Mouse (Mus musculus): ENCODE measurements around the gene Tbc1d10a.

Gene Tbc1d10a

DNA sequence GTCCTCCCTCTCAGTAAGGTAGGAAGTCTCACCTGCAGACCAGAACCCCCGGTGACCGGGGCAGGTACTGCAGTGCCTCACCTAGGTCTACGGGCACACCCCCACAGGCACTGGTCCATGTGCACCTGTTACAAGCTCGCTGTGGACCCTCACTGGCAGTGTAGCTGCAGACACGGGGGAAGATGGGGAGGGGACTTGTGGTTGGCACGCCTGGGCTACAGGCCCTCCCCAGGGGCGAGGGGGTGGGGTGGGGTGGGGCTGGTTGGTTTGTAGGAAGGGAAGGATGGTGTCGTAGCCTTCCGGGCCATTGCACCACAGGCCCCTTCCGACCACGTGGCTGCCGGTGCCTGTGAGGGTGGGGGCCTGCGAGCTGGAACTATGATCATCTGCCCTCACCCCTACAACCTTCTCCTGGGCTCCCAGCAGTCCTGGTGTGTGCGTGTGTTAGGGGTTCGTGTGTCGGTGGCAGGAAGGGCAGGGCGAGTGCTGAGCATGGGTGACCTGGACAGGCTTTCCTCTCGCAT lies 50.9 kb downstream of the Tbc1d10a start:
- no peak for DNase-seq (ENCODE audit: low spot score)

DNA sequence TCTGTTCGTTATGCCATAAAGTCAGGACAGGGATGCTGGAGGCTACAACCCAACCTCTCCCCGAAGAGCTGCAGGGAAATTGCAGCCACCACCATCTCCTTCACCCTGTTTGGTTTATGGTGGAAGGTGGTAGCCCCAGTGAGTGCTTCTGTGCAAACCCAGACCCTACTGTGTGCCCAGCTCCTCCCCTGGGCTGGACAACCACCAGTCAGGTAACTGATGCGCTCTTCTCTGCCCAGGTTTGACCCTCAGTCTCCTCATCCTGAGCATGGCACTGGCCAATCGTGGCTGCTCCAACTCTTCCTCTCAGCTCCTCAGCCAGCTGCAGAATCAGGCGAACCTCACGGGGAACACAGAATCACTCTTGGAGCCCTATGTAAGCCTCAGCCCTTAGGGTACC lies 51.6 kb downstream of the Tbc1d10a start:
- DNase-seq (ENCODE audit: low spot score), result no peak

DNA sequence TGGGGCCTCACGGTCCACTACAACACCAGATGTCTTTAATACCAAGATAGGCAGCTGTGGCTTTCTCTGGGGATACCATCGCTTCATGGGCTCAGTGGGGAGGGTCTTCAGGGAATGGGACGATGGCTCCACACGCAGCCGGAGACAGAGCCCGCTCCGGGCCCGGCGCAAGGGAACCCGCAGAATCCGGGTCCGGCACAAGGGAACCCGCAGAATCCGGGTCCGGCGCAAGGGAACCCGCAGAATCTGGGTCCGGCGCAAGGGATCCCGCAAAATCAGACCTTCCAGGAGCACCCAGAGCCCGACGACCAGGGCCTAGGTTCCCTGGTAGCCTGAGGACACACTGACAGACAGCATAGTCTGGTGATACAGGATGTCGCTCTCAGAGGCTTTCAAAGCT lies 53.1 kb downstream of the Tbc1d10a start:
- no peak for DNase-seq (ENCODE audit: low spot score)

DNA sequence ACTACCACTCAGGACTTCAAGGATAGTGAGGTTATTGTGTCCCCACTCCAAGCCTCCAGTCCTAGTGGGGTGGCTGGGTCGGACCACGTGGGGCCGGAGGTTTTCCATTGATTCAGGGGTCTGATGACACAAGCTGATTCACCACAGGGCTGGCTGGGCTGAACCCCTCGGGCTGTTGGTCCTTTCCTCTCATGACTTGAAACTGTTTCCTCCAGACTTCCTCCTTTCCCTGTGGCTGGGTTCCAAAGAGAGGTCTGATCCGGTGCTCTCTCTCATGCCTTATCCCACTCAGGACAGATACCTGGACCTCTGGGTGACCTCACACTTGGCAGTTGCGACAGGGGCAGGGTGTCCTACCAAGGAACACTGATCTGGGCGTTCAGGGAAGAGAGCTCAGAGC lies 53.6 kb downstream of the Tbc1d10a start:
- DNase-seq (ENCODE audit: low spot score), result no peak

DNA sequence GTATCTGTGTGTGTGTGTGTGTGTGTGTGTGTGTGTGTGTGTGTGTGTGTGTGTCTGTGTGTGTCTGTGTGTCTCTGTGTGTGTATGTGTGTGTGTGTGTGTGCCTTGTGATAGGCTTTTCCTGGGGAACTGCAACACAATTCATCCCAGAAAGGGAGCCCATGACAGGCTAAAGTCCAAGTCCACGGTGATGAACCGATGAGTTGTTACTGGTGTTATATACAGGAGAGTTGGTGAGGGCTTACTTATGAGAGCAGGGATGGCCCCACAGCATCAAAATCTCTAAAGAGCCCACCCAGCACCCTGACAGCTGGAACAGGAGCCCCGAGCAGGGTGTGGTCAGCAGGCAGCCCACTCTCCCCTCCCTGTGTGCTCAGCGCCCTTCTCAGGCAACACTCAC lies 54.6 kb downstream of the Tbc1d10a start:
- no peak for DNase-seq (ENCODE audit: low spot score)

DNA sequence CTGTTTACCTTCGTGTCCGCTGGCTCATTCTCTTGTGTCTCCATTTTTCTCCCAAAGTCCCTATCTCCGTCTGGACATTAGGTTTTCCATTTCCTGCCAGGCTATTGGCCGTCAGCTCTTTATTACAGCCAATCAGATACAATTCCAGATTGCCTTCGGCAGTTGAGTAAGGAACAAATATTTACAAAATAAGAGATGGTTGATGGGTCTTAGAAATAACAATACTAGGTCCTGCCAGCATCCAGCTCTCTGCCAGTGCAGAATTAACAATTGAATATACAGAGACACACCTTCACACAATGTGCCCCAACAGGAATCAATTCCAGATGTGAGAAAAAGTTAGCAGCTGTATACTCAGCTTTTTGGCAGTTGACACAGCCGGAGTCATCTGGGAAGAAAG lies 59.5 kb downstream of the Tbc1d10a start:
- DNase-seq (ENCODE audit: low spot score), result no peak

DNA sequence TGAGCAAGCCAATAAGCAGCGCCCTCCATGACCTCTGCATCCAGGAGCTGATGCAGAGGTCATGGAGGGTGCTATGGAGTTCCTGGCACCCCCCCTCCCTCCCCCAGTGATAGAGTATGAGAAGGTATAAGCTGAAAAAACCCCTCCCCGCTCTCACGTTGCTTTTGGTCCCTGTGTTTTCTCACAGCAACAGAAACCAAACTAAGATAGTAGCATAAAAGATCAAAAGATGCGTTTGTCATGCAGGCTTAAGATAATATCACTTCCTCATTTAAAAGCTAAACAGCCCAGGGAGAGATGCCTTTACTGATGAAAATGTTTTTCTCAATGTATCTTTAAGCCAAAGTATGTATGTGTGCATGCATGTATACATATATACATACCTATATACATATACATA lies 60.0 kb downstream of the Tbc1d10a start:
- DNase-seq (ENCODE audit: low spot score), result no peak

DNA sequence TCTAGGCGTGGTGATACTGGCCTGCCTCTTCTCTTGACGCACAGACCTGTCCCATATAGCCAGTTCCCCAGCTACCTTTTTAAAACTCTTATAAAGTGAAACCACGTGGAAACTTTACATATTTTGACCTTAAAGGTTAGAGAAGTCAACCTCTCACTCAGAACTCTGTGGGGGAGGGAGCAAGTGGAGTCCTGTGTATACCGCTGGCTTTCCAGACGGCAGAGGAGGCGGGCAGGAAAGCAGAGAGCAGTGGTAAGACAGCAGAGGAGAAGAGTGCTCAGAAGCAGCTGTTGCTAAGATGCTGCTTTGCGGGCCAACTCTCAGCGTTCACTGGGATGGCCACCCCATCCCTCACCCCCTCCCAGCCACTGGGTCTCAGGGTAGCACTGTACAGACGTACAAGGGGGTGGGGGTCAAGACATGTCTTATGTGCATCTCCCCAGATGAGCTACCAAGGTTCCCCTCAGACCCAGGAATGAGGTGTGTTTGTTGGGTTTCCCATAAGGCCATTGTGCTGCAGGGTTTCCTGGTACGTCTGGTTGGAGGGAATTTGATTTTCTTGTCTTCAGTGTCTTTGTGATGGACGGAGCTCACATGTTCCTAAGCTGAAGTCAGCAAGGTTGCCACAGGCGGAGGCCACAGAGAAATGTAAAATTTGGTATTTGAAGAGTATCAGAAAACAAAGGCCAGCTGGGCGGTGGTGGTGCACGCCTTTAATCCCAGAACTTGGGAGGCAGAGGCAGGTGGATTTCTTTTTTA lies 60.8 kb downstream of the Tbc1d10a start:
- DNase-seq (ENCODE audit: low spot score), result no peak

DNA sequence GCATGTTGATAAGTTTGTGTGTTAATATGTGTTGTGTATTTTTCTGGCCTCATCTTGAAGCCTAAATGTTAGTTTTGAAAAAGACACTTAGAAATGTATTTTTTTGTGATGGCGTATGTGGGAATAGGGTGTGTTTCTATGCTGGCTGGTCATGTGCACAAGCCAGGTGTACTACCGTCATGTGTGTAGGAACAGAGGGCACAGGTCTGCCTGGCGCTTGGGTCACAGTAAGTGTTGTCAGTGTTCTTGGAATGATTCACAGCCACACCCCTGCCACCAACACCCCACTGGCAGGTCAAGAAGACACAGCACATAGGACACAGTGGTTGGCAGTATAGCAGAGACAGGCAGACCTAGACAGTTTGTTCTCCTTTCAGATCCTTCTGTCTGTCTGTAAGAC lies 62.6 kb downstream of the Tbc1d10a start:
- no peak for DNase-seq (ENCODE audit: low spot score)

DNA sequence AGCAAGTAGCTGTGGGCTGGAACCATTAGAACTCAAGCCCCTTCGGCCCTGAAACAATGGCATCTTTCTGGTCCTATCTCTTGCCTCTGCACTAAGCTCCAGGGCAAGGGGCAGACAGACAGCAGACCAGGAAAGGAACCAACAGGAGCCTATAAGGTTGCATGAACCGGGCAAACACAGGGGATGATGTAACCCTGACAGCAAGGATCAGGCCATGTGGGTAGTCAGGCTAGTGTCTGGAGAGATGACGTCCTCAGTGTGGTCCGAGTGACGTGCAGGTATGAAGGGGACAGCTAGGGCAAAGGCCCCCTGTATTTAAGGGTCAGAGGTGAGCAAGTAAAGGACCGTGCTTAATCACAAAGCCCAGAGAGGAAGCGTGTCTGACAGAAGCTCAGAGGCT lies 63.7 kb downstream of the Tbc1d10a start:
- DNase-seq (ENCODE audit: low spot score), result no peak

DNA sequence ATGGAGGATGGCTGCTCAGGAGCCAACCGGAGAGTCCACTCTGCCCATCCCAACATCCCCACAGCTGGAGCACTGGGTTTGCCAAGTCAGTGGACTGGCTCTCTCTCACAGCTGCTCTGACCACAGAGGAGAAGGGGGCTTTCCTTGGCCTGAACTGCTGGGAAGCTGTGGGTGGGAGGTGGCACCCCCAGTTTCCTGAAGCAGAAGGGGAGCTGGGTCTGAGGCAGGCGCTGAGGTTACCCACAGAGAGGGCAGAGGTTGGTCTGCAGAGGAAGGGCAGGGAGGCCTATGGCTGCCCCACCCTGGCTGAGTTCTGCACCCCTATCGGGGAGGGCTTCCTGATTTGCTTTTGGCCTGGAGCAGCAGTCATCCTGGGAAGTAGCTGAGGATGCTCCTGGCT lies 64.8 kb downstream of the Tbc1d10a start:
- DNase-seq (ENCODE audit: low spot score), result no peak

DNA sequence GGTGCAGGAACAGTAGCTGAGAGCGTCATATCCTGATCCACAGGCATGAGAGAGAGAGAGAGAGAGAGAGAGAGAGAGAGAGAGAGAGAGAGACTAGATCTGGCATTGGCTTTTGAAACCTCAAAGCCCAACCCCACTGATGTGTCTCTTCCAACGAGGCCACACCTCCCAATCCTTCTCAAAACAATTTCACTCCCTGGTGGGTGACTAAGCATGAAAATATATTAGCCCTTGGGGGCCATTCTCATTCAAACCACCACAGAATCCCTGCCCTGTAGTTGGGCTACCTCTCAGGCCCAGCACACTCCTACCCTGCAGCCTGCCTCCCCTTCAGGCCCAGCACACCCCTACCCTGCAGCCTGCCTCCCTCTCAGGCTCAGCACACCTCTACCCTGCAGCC lies 66.3 kb downstream of the Tbc1d10a start:
- DNase-seq (ENCODE audit: low spot score), result no peak

DNA sequence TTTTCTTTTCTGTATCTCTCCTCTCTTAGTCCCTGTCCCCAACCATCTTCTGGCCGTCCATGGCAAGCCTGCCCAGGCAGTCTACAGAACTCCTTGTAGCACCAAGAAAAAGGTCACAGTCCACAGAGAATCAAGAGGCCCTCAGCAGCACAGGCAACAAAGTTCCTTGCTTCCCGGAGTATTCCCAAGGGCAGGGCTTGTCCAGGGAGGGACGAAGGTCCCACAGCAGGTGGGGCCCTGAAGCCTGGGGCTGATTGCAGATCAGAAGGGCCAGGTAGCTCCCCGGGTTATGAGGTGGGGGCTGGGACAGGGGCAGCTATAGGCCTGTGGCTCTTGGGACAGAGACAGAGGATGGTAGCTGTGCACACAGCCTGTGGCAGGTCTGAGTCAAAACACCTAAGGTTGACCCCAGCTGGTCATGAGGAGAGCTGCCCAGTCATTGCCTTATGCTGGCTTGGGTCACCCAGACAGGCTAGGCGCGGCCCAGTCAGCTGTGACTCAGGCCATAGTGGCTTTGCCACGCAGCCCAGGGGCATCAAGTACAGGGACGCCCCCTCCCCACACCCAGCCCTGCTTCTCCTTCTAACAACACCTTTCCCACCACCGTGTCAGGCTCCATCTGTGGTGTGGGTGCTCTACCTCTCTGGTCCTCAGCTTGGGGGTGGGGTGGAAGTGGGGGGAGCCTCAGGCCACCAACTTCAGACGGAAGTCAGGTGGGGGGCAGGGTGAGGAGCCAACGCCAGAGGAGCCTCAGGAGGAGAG lies 70.4 kb downstream of the Tbc1d10a start, which contains the start of gene Lif:
Gene Lif (plus strand): TSS at position 712 of the 762 bp plus-strand sequence.
- DNase-seq (ENCODE audit: low spot score), result no peak

DNA sequence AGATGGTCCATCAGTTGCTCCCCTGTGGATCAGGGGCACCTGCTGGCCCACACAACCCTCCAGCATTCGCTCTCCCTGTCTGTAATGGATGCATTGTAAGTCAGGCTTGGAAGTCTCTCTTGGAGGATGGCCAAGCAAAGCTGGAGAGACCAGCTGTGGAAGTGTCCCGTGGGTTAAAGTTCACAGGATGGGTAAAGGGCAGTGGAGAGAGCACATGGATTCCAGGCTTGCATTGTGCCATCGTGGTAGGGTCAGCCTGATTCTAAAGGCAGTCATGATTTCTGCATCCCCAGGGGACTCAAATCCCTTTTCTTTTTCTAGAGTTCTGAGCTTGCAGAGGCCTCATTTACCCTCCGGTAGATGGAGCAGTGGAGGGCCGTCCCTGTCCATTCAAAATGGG lies 71.2 kb downstream of the Tbc1d10a start:
- DNase-seq (ENCODE audit: low spot score), result no peak

DNA sequence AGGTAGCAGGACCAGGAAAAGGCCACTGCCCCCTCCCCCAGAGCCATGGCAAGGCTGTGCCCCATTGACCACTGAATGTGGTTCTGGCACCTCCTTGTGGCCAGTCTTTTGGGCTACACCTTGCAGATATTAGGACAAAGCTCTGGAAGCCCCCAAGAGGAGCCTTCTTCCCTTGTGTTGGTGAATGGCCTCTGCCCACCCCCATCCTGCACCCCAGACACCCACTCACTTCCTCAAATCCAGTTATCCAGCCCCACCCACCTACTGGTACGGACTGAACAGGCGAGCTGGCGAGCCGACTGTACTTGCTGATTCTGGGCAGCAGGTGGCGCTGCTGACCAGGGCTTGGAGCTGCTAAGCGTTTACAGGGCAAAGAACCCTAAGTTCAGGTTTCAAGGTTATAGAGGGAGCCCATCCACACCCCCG lies 72.1 kb downstream of the Tbc1d10a start:
- DNase-seq (ENCODE audit: low spot score), result peak; percentile 85

DNA sequence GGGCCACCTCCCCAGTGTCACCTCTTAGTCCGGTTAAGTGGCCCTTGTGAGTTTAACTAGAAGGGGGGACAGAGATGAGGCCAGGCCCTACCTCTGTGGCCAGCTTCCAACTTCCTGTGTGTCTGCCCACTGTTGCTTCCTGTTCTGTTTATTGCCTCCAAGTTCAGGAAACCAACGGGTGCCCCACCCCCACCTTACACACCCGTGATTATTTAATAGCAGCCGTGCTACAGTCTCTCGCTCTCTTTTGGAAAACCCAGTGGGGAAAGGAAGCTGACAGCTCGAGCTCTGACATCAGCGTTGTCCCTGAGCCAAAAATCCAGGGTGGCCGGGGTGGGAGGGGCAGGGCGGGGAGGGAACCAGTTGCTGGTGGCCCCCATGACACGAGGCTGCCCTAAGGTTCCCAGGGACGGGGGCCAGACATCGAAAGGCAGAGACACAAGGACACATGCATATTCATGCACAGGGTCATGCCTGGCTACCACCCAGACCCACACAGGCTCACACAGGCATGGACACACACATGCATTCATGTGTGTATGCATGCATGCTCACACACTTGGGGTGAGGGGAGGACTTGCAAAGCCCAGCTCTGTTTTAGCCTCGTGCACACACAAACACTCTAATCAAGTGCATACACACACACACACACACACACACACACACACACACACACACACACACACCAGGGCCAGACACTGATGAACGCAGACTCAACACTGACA lies 74.0 kb downstream of the Tbc1d10a start:
- DNase-seq (ENCODE audit: low spot score), result no peak

DNA sequence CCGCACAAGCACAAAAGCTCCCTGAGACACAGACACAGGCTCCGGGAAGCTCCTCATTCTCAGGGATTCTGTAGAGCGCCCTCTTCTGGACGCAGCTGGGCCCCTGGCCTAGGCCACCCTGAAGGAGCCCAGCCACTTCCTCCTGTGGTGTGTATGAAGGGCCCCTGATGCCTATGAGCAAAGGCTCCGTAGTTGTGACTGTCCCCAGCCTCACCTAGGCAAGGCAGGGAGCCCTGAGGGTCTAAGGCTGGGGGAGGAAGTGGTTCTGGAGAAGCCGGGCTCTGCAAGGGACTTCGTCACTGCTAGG lies 74.6 kb downstream of the Tbc1d10a start:
- peak; percentile 54 for DNase-seq (ENCODE audit: low spot score)

DNA sequence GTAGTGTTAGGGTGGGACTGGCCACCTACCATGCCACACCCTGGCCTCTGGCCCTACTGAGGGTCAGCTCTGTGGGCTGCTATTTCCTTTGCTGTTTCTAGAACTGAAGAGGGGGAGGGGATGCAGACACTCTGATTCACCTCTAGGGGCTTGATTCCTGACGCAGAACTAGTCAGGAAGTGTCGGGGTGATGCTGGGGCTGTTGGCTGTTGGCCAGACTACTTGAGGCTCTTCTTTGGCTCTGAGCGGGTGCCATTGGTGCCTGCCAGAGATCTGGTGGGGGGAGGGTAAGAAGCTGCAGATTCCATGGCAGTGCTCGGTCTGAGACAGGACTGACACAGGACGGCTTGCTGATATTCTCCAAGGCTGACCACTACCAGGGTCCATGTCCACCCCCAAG lies 75.4 kb downstream of the Tbc1d10a start:
- DNase-seq (ENCODE audit: low spot score), result no peak

DNA sequence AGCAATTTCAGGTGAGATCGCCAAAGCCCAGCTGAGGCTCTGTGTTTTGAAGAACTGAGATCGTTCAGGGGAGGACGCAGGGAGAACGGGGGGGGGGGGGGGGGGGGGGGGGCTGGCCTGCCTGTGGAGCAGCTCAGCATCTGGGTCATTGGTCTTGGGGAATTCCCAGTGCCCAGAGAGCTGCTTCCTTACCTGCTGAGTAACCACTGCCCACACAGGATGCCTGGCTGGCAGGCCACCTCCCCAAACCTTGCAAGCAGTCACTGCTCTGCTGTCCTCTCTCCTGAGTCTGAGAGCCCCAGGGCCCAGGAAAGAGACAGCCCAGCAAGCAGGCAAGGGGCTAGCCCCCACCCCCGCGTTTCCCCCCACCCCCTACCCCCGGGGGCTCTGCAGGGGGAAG lies 76.3 kb downstream of the Tbc1d10a start:
- no peak for DNase-seq (ENCODE audit: low spot score)

DNA sequence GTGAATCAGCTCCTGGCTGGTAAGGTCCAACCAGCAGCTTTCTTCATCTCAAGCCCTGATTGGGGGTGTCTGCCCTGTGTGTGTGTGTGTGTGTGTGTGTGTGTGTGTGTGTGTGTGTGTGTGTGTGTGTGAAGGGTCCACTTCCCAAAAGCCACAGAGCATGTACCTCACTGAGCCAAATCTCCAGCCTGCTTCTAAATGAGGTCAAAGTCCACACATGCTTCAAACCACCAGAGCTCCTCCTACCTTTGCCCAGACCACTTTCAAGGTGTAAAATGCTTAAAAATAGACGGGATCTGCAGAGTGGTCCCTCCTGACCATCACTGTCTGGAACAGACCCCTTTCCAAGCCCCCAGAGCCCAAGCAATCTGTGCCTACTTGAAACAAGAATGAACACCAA lies 76.7 kb downstream of the Tbc1d10a start:
- DNase-seq (ENCODE audit: low spot score), result no peak

DNA sequence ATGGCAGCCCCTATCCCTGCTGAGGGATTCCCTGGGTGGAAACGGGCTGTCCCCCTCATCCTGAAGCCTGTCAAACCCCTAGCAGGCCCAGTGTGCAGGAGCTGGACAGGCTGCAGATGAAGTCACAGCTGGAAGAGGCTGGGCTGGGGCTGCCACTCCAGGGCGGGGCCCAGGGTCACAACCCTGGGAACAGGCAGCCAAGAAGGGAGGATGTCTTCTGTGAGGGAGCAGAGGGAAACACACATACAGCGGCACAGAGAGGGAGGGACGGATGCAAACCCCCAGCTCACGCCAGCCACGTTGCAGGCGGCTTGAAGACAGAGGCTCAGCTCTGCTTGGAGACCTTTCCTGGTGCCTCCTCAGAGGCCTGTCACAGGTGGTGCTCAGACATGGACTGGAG lies 77.5 kb downstream of the Tbc1d10a start:
- peak; percentile 47 for DNase-seq (ENCODE audit: low spot score)
